Mouse (Mus musculus): ENCODE measurements around the gene Cept1.
"Not testable (repeated sequence)": the region's sequence is repeated elsewhere in the genome, so short reads cannot be mapped to it uniquely, and the experiment has no call there.

Gene Cept1

GRCm38 (mm10) chr3:106547171-106547923 is at the start of gene Cept1, which contains the start of gene Dram2:
TSS of gene Cept1 (minus strand) at chr3:106547802.
TSS of gene Dram2 (plus strand) at chr3:106547798.
- DNase-seq (ENCODE audit: low spot score in 2 of 2) = peak; percentile 91 to 94

GRCm38 (mm10) chr3:106593631-106594030 is 46.0 kb upstream of the Cept1 start:
- DNase-seq (ENCODE audit: low spot score in 2 of 2) = not testable (repeated sequence)

- no peak for DNase-seq (ENCODE audit: low spot score in 2 of 2)
These were observed 31.7 kb upstream of the Cept1 start for GRCm38 (mm10) chr3:106579296-106579695.

- no peak for DNase-seq (ENCODE audit: low spot score in 2 of 2)
These were observed 25.6 kb upstream of the Cept1 start for GRCm38 (mm10) chr3:106573191-106573590.

- no peak for DNase-seq (ENCODE audit: low spot score in 2 of 2)
These were observed 18.3 kb upstream of the Cept1 start for GRCm38 (mm10) chr3:106565876-106566275.

- no peak for DNase-seq (ENCODE audit: low spot score in 2 of 2)
These were observed 10.7 kb upstream of the Cept1 start for GRCm38 (mm10) chr3:106558271-106558670.

- DNase-seq (ENCODE audit: low spot score in 2 of 2) = no peak
These were observed 8.2 kb upstream of the Cept1 start for GRCm38 (mm10) chr3:106555743-106556250.

GRCm38 (mm10) chr3:106553411-106553810 is 5.8 kb upstream of the Cept1 start:
- DNase-seq (ENCODE audit: low spot score in 2 of 2) = no peak

- DNase-seq (ENCODE audit: low spot score in 2 of 2) = no peak
These were observed 1.4 kb upstream of the Cept1 start for GRCm38 (mm10) chr3:106548971-106549370.

- DNase-seq (ENCODE audit: low spot score in 2 of 2) = no peak
These were observed 430 bp upstream of the Cept1 start for GRCm38 (mm10) chr3:106547924-106548539.

GRCm38 (mm10) chr3:106544721-106545316 is 2.8 kb downstream of the Cept1 start:
- no peak for DNase-seq (ENCODE audit: low spot score in 2 of 2)

- no peak for DNase-seq (ENCODE audit: low spot score in 2 of 2)
These were observed 14.3 kb downstream of the Cept1 start for GRCm38 (mm10) chr3:106533277-106533676.

- no peak for DNase-seq (ENCODE audit: low spot score in 2 of 2)
These were observed 19.6 kb downstream of the Cept1 start for GRCm38 (mm10) chr3:106528032-106528431.

- no peak for DNase-seq (ENCODE audit: low spot score in 2 of 2)
These were observed 21.2 kb downstream of the Cept1 start for GRCm38 (mm10) chr3:106526411-106526810.

GRCm38 (mm10) chr3:106522730-106523129 is 24.9 kb downstream of the Cept1 start:
- DNase-seq (ENCODE audit: low spot score in 2 of 2) = no peak

GRCm38 (mm10) chr3:106515016-106515415 is 32.6 kb downstream of the Cept1 start:
- DNase-seq (ENCODE audit: low spot score in 2 of 2) = no peak

GRCm38 (mm10) chr3:106510669-106511068 is 36.9 kb downstream of the Cept1 start:
- DNase-seq (ENCODE audit: low spot score in 2 of 2) = no peak

- DNase-seq (ENCODE audit: low spot score in 2 of 2) = no peak
These were observed 44.7 kb downstream of the Cept1 start for GRCm38 (mm10) chr3:106502892-106503291.

- DNase-seq (ENCODE audit: low spot score in 2 of 2) = no peak
These were observed 47.1 kb downstream of the Cept1 start for GRCm38 (mm10) chr3:106500510-106500909.

GRCm38 (mm10) chr3:106496996-106497395 is 50.6 kb downstream of the Cept1 start:
- DNase-seq (ENCODE audit: low spot score in 2 of 2) = no peak

GRCm38 (mm10) chr3:106496045-106496721 is 51.4 kb downstream of the Cept1 start:
- DNase-seq (ENCODE audit: low spot score in 2 of 2) = peak; percentile 7 to 26

Data from right cerebral cortex, postnatal 36 days (tissue).